Mouse (Mus musculus): Measurements from ENCODE around the gene Catsper3.

DNA sequence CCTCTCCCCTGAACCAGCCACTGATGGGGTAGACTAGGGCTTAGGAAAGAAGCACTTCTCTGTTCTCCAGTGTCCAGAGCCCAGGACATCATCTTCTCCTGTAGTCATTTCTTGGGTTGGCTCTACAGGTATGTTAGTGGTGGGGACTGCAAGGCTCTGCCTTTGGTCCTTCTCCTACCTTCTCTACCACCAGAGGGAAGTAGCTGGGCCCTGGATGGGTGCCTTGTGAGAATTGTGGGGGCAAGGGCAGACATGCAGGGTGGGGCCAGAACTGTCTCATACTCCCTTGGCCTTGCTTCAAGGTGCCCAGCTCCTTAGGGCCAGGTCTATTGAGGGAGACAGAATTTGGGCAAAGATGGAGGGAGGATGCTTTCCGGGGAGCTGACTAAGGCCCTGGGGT lies 48.2 kb downstream of the Catsper3 start:
- TF ChIP-seq CTCF (IDR thresholded peaks at IDR 0.05; ENCODE audit: low read depth, low read length) (no peak), POLR2A (IDR thresholded peaks at IDR 0.05; ENCODE audit: extremely low read depth, insufficient read depth, low read length) (no peak)
